Mouse (Mus musculus) C2C12 (cell line): ENCODE measurements around the gene Pik3c2a.

Experiments
- CEBPB ChIP-seq: IDR thresholded peaks from one replicate; pipeline ENCODE4 v1.6.1; 2011; ENCODE audit warnings: low read depth, mild to moderate bottlenecking, control low read depth, moderate library complexity
- CTCF ChIP-seq: IDR thresholded peaks from one replicate; pipeline ENCODE4 v1.5.1; 2011; ENCODE audit not compliant: control insufficient read depth, insufficient read depth, insufficient read length
- MYOD1 ChIP-seq: IDR thresholded peaks from one replicate; pipeline ENCODE4 v1.6.1; 2011; ENCODE audit warnings: low read depth; ENCODE audit not compliant: control insufficient read depth, insufficient read length
- MYOG ChIP-seq: IDR thresholded peaks from one replicate; pipeline ENCODE4 v1.6.1; 2011; ENCODE audit not compliant: control insufficient read depth, insufficient read length; ENCODE audit errors: extremely low read depth
- USF1 ChIP-seq: IDR thresholded peaks from one replicate; pipeline ENCODE4 v1.6.1; 2011; ENCODE audit warnings: low read depth, mild to moderate bottlenecking, control low read depth, moderate library complexity

DNA sequence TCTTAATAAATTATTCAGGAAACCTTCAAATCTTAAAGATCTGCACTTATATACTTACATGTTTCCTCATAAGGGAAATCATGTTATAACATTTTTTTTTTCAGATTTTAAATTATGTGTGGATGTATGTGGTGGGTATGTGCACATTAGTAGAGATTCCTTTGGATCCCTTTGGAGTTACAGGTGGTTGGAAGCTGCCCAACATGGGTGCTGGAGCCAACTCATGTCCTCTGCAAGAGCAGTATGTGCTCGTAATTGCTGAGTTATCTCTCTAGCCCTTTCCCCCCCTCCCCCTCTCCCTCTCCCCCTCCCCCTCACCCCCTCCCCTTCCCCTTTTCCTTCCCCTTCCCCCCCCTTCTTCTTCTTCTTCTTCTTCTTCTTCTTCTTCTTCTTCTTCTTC, 39.9 kb upstream of the Pik3c2a start:
- TF ChIP-seq MYOD1 (no peak), USF1 (no peak), CTCF (no peak), CEBPB (no peak), MYOG (no peak)
